Mouse (Mus musculus) heart, embryonic 12.5 days (tissue): ENCODE results near the gene Lag3. TPM values are rescaled to one million over a fixed set of nuclear protein-coding genes. Genes with fewer than 3 reads are reported as not detected.
A peak's percentile ranks its signal among the peaks of the same experiment; 100 is the strongest.
"Not testable (repeated sequence)": the region's sequence is repeated elsewhere in the genome, so short reads cannot be mapped to it uniquely, and the experiment has no call there.

Experiments used
- ATAC-seq: fragments of 200-750 bp; cut with Nextera tagmentation; 2 replicates; pipeline ENCODE4 v1.8.0; 2017; ENCODE audit warnings: moderate TSS enrichment, moderate library complexity; ENCODE audit not compliant: insufficient number of reproducible peaks, low FRiP score
- H3K27ac ChIP-seq: fragments of 300-500 bp; sonication (generic); 2 replicates; pipeline ENCODE4 v1.5.1; 2016; ENCODE audit warnings: mild to moderate bottlenecking, moderate library complexity; ENCODE audit not compliant: poor library complexity, severe bottlenecking
- H3K27me3 ChIP-seq: fragments of 300-500 bp; sonication (generic); replicated peaks from 2 replicates; pipeline ENCODE4 v1.6.1; 2016; ENCODE audit warnings: mild to moderate bottlenecking, moderate library complexity
- H3K36me3 ChIP-seq: fragments of 300-500 bp; sonication (generic); 2 replicates; pipeline ENCODE4 v1.6.1; 2016; ENCODE audit warnings: mild to moderate bottlenecking, moderate library complexity
- H3K4me1 ChIP-seq: fragments of 300-500 bp; sonication (generic); replicated peaks from 2 replicates; pipeline ENCODE4 v1.6.1; 2016; ENCODE audit warnings: mild to moderate bottlenecking
- H3K4me2 ChIP-seq: fragments of 300-500 bp; sonication (generic); 2 replicates; pipeline ENCODE4 v1.6.1; 2016; ENCODE audit warnings: mild to moderate bottlenecking, moderate library complexity
- H3K4me3 ChIP-seq: fragments of 300-500 bp; sonication (generic); 2 replicates; pipeline ENCODE4 v1.5.1; 2016; ENCODE audit warnings: mild to moderate bottlenecking
- H3K9ac ChIP-seq: fragments of 300-500 bp; sonication (generic); 2 replicates; pipeline ENCODE4 v1.6.1; 2016; ENCODE audit warnings: mild to moderate bottlenecking, moderate library complexity
- H3K9me3 ChIP-seq: fragments of 300-500 bp; sonication (generic); replicated peaks from 2 replicates; pipeline ENCODE4 v1.6.1; 2016; ENCODE audit warnings: mild to moderate bottlenecking, moderate library complexity
- WGBS: fragments of 180-500 bp; shearing (Covaris S2); methylation state at CpG from one replicate; pipeline ENCODE4 v1.1.7; 2016; 5-methylcytosine and 5-hydroxymethylcytosine counted together
- polyA plus RNA-seq: library from polyadenylated mRNA; unstranded; fragments of >200 nt; fragmentation: Nextera tagmentation; extraction: Ambion mirVana; gene quantifications from 2 replicates; pipeline ENCODE4 v1.2.1, GENCODE M21; 2016

Gene Lag3
- polyA plus RNA-seq, 1 experiment from 2014 or later: 1.4 TPM

DNA sequence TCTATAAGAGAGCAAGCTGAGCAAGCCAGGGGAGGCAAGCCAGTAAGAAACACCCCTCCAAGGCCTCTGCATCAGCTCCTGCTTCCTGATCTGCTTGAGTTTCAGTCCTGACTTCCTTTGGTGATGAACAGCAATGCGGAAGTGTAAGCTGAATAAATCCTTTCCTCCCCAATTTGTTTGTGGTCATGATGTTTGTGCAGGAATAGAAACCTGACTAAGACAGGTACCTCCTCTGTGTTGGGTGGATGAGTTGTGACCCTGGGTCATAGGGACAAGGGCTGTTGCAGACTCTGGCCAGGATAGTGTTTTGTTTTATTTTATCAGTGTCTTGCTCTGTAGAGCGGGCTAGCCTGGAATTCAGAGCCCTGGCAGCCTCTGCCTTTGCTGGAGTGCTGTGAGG is 17.4 kb downstream of the Lag3 start:
- not testable (repeated sequence) for H3K9me3 ChIP-seq, H3K4me3 ChIP-seq, H3K4me2 ChIP-seq, ATAC-seq, H3K27me3 ChIP-seq, H3K27ac ChIP-seq, H3K36me3 ChIP-seq, H3K4me1 ChIP-seq, H3K9ac ChIP-seq
- 79% methylated on average over 2 of the region's 2 CpGs for WGBS

DNA sequence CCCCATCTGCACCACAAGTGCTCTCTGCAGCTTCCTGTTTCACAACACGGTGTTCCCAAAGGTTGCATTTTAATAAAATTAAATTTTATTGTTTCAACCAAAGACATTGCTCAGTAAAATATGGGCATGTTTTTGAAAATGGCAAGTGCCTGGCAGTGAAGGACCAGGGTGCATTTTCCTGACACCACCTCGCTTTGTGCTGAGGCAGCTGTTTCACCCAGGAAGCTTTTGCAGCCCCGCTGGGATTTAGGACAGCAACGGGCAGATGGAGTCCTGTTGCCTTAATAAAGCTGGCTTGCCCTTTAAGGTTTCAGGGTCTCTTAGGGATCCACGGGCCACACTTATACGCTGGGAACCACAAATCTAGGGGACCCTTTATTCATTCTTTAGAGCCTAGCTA is 20.5 kb downstream of the Lag3 start:
- H3K9me3 ChIP-seq: 0 out of 2 replicates have a peak, but pooled peaks cover 3% of the 10 kb centered on the region
- no peaks in the 10 kb centered on the region; the same call in 1 of the 2 replicates for H3K4me1 ChIP-seq
- no peaks in the 10 kb centered on the region for H3K36me3 ChIP-seq
- no peak for ATAC-seq
- H3K27ac ChIP-seq: no peak overlapping the region
- no peak overlapping the region for H3K9ac ChIP-seq
- H3K27me3 ChIP-seq: no peaks in the 10 kb centered on the region
- no peak overlapping the region for H3K4me2 ChIP-seq
- H3K4me3 ChIP-seq: no peak overlapping the region
- 63% methylated on average over 6 of the region's 6 CpGs for WGBS

DNA sequence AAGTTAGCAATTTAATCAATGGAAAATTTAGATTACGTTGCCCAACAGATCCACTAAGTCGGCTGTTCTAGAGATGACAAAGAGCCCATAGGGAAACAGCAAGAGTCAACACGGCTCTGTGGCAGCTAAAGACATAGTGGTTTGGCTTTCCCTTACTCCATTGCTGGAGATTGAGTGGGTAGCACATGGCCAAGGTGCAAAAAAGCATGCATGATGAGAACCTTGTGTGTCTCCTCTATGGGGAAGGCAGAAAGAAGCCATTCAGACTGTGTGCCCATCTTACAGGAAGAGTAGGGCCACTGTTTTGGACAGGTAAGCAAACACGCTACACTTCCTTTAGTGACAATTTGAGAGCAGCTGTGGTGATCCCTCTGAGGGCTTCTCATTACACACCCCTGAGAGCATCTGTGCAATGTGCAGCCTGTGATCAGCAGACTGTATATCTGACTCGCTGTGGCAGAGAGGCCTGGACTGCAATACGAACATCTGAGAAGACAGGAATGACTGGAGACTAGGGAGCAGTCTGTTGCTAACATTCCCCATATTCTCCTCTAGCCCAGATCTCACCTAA is 22.9 kb downstream of the Lag3 start:
- Histone ChIP-seq H3K9me3 (0 out of 2 replicates have a peak, but pooled peaks cover 3% of the 10 kb centered on the region), H3K9ac (no peak overlapping the region), H3K27me3 (no peaks in the 10 kb centered on the region), H3K36me3 (no peaks in the 10 kb centered on the region), H3K27ac (no peak overlapping the region), H3K4me2 (no peak overlapping the region), H3K4me1 (peaks cover 9% of the 10 kb centered on the region), H3K4me3 (no peak overlapping the region)
- WGBS: 87% methylated on average over 6 of the region's 6 CpGs
- ATAC-seq: no peak

DNA sequence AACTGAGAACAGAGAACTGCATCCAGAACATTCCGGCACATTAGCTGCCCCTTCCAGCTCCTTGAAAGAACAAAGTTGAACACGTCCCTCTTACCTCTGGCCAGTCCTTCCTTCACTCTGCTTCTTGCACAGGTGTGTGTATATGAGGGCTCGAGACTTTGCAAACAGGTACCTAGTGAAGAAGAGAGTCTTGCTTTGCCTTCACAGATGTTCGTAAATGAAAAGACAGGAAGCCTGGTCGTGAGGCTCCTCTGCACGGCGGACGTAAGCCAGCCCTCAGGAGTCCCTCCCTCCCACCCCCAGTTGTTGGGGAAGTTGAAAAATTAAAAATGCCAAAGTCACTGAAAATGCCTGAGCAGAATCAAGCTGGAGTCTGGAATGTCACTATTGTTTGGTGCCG is 23.5 kb downstream of the Lag3 start, which contains the start of gene Cd4:
Cd4 (minus strand) TSS at position 236 of the 400 bp plus-strand sequence.
- Histone ChIP-seq H3K4me1 (peaks cover 9% of the 10 kb centered on the region), H3K9ac (no peak within 1 kb of the TSS), H3K4me2 (no peak within 1 kb of the TSS), H3K27ac (no peak within 1 kb of the TSS), H3K36me3 (no peaks in the 10 kb centered on the region), H3K4me3 (no peak within 1 kb of the TSS), H3K27me3 (no peaks in the 10 kb centered on the region), H3K9me3 (0 out of 2 replicates have a peak, but pooled peaks cover 3% of the 10 kb centered on the region)
- ATAC-seq: no peak
- WGBS: 87% methylated on average over 9 of the region's 9 CpGs

DNA sequence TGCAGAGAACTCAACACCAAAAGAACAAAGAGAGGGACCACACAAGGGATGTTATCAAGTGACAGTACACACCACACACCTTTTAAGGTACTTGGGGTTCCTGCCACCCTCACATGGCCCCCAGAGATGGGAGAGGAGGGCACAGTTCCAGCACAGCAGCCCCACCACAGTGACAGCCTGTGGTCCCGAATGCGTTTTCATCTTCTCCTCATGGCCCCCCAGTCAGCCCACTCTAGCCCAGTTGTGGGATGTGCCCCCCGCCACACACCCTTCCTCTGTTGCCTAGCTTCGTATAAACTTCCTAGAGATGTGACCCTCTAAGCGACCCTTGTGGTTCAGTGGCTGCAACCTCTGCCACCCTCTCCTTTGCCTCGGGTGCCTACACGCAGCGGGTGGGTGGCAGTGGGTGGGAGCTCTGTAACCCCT is 25.5 kb downstream of the Lag3 start:
- H3K36me3 ChIP-seq: no peaks in the 10 kb centered on the region
- 0 out of 2 replicates have a peak, but pooled peaks cover 3% of the 10 kb centered on the region for H3K9me3 ChIP-seq
- 90% methylated on average over 8 of the region's 8 CpGs for WGBS
- no peak overlapping the region for H3K4me2 ChIP-seq
- no peak for ATAC-seq
- H3K27ac ChIP-seq: no peak overlapping the region
- no peak overlapping the region for H3K9ac ChIP-seq
- H3K4me3 ChIP-seq: no peak overlapping the region
- H3K4me1 ChIP-seq: peaks cover 9% of the 10 kb centered on the region
- H3K27me3 ChIP-seq: no peaks in the 10 kb centered on the region

DNA sequence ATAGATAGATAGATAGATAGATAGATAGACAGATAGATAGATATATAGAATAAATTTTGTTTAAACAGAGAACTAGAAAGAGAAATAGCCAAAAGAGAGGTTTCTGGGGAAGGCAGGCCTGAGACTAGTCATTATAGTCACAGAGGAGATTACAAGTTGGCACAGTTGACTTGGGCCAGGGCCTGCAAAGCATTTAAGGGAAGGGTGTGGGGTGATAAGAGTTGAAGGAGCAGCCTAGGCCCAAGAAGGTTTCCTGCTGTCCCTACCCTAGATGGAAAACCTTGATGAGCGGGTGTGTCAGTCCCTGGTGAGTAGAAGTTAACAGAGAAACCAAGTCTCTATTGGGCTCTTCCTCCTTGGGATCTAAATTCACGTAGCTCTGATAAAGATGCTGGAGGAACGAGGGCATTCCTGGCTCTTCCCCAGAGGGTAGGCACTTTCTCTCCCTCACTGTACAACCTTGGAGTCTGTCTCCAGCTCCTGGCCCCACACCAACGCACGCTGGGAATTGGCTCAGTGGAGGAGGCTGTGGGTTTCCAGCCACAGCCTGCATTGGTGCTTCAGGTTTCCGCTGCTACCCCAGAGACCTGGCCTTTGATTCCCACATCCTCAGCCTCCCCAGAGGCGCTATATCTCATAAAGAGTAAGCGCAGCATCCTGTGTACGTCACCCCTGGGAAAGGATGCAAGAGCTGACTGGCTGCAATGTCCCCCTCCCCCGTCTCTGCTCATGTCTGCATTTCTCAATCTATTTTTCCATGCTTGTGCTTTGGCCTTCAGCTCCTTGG is 26.6 kb downstream of the Lag3 start:
- ATAC-seq: peak; percentile 63; the same call in 1 of the 2 replicates
- no peak overlapping the region for H3K9ac ChIP-seq
- no peak overlapping the region; the same call in 1 of the 2 replicates for H3K27ac ChIP-seq
- 0 out of 2 replicates have a peak, but pooled peaks cover 3% of the 10 kb centered on the region for H3K9me3 ChIP-seq
- no peaks in the 10 kb centered on the region for H3K36me3 ChIP-seq
- H3K27me3 ChIP-seq: no peaks in the 10 kb centered on the region
- H3K4me1 ChIP-seq: peaks cover 9% of the 10 kb centered on the region
- no peak overlapping the region for H3K4me3 ChIP-seq
- 49% methylated on average over 10 of the region's 10 CpGs for WGBS
- H3K4me2 ChIP-seq: no peak overlapping the region

DNA sequence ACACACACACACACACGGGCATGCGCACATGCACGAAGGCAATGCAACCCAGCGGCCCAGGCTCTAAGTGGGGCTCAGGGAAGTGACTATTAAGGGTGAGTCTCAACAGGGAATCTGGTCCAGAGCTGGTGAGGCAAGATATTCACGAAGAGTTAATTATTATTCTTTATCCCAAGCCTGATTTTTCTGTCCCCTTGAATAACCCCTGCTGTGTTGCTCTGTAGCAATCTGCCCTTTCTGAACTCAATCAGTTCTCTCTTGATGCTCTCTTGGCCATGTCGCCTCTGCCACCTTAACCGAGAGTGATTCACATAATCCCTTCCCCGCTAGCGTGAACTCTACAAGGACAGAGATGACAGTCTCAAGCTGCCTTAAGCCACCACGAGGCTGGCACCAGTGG is 28.2 kb downstream of the Lag3 start:
- no peak overlapping the region for H3K4me3 ChIP-seq
- 73% methylated on average over 10 of the region's 10 CpGs for WGBS
- no peak overlapping the region for H3K27ac ChIP-seq
- no peak for ATAC-seq
- peaks cover 9% of the 10 kb centered on the region for H3K4me1 ChIP-seq
- H3K9me3 ChIP-seq: no peaks in the 10 kb centered on the region
- H3K9ac ChIP-seq: no peak overlapping the region
- H3K27me3 ChIP-seq: no peaks in the 10 kb centered on the region; the same call in 1 of the 2 replicates
- no peaks in the 10 kb centered on the region for H3K36me3 ChIP-seq
- H3K4me2 ChIP-seq: no peak overlapping the region

DNA sequence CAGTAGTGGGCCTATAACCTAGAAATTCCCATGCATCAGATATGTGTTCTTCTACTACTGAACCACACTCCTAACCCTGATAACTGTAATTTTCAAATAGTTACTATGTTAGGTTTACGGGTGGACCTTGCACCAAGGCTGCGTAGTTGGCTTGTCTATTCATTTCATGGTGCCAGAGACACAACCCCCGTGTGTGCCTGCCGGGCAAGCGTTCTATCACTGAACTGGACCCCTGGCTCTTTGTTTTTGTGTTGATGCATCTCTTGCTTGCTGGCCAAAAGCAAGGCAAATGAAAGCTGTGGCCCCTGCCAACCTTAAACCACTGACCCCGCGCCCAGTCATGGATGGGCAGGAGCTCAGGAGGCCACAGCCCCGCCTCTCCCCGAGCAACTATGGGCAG is 29.7 kb downstream of the Lag3 start:
- Histone ChIP-seq H3K4me3 (no peak overlapping the region), H3K4me2 (no peak overlapping the region), H3K36me3 (no peaks in the 10 kb centered on the region), H3K27ac (no peak overlapping the region), H3K4me1 (peaks cover 9% of the 10 kb centered on the region), H3K27me3 (no peaks in the 10 kb centered on the region; the same call in 1 of the 2 replicates), H3K9me3 (no peaks in the 10 kb centered on the region), H3K9ac (no peak overlapping the region)
- ATAC-seq: no peak
- 88% methylated on average over 9 of the region's 9 CpGs for WGBS

DNA sequence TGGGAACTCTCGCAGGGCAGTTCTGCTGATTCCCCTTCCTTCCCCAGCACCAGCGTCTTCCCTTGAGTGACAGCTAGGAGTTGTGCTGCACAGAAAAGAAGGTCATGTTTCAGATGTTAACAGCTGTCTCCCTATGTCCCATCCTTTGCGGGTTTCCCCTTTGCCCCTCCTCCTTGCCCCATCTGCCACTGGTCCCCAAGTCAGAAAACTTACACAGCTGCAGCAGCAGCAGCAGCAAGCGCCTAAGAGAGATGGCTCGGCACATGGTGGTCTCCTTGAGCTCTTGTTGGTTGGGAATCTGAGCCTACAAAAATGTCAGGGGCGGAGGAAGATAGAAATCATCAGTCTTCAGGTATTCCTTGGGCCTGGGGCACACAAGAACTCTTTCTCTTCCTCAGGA is 32.1 kb downstream of the Lag3 start:
- ATAC-seq: no peak
- no peak overlapping the region for H3K4me2 ChIP-seq
- no peaks in the 10 kb centered on the region for H3K4me1 ChIP-seq
- WGBS: 56% methylated on average over 6 of the region's 6 CpGs
- no peaks in the 10 kb centered on the region for H3K36me3 ChIP-seq
- no peaks in the 10 kb centered on the region; the same call in 1 of the 2 replicates for H3K27me3 ChIP-seq
- no peak overlapping the region for H3K4me3 ChIP-seq
- H3K9me3 ChIP-seq: no peaks in the 10 kb centered on the region
- no peak overlapping the region for H3K9ac ChIP-seq
- no peak overlapping the region for H3K27ac ChIP-seq

DNA sequence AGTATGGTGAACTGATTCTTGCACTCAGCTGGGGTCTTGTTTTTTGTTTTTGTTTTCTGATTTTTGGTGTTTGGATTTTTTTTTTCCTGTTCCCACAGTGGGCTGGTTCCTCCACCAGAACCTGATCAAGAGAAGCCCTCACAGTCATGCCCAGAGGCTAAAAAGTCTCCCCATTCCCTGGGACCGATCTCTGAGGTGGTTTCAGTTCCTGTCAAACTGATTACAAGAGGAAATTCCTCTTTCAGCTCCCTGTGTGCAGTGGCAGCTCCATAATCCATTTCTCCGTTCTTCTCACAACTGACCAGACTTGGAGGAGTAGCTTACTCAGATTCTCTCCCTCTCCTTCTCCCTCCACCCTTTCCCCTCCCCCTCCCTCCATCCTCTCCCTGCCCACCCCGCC is 37.2 kb downstream of the Lag3 start:
- Histone ChIP-seq H3K4me1 (no peaks in the 10 kb centered on the region), H3K4me3 (no peak overlapping the region), H3K27me3 (no peaks in the 10 kb centered on the region), H3K9ac (no peak overlapping the region), H3K36me3 (no peaks in the 10 kb centered on the region), H3K9me3 (no peaks in the 10 kb centered on the region), H3K4me2 (no peak overlapping the region), H3K27ac (no peak overlapping the region)
- 25% methylated on average over 3 of the region's 3 CpGs for WGBS
- ATAC-seq: no peak

DNA sequence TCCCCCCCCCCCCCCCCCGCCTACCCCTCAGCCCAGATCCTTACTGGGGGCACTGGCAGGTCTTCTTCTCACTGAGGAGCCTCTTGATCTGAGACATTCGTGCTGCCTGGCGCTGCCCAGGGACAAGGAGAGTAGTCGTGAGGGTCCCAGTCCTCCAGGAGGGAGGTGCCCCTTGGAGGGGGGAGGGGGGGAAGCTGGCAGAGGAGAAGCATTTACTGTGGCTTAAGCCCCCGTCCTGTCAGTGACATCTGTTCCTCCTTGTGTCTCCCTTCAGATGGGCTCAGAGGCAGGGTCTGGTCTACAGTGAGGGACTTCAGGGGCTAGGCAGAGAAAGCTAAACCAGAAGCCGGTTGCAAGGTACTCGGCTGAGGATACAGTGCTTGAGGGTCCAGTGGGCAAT is 44.9 kb downstream of the Lag3 start:
- Histone ChIP-seq H3K27ac (no peak overlapping the region), H3K4me3 (no peak overlapping the region), H3K27me3 (peaks cover 43% of the 10 kb centered on the region), H3K36me3 (no peaks in the 10 kb centered on the region), H3K9ac (no peak overlapping the region), H3K4me1 (peaks cover 20% of the 10 kb centered on the region), H3K9me3 (no peaks in the 10 kb centered on the region), H3K4me2 (no peak overlapping the region)
- ATAC-seq: no peak
- WGBS: 58% methylated on average over 6 of the region's 7 CpGs
